Mouse (Mus musculus): ENCODE data around the gene Tm4sf19. TPM values are rescaled to one million over a fixed set of nuclear protein-coding genes. Genes with fewer than 3 reads are reported as not detected.

Gene Tm4sf19
- polyA plus RNA-seq (2015; fragmentation: Illumina TruSeq; extraction: RNeasy Lipid Tissue Mini Kit (QIAGEN cat#74804); ENCODE audit: insufficient read depth, low replicate concordance), result not detected

GRCm38 (mm10) chr16:32400267-32400666, at the start of gene Tm4sf19:
Gene Tm4sf19, plus strand, starts transcription at chr16:32400506.

DNA sequence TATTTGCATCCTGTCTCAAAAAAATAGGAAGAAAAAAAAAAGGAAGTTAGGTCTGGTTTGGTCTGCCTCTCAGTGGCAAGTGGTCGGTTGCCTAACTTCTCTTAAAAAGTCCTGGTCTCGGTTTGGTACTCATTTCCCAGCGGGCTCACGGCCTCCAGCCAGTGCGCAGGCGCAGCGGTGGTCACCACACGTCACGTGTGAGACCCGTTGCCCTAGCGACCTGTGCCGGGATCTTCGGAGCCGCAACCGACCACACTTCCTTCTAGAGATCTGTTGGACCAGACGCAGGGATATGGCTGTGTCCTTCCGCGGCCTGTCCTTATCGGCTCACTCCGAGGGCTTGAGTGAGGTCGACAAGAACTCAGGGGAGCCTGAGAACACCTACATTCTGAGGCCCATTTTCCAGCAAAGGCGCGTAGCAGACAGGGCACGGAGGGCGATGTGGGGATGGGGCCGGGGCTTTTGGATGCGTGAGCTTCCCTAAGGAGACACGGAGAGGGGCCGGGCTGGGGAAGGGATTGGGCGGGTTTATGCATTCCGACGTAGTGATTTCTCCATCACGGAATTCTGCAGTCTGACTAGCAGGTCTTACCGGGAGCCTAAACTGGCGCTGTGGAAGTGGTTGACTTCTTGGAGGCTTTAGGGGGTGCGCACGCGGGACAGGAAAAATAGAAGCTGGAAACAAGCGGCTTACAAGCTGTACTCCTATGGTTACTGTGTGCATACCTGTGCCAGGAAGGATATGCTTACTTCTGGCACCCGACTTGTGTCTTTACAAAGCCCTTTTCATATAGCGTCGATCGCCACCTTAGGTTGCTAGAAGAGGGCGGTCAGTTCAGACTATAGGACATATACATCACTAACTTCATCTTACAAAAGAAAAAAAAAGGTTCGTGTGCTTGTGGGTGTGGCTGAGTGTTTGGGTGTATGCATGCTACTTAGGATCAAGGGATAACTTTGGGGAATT, 19.5 kb downstream of the Tm4sf19 start, which contains the start of gene Tctex1d2:
Gene Tctex1d2, plus strand, starts transcription at position 186 of the 967 bp plus-strand sequence.

DNA sequence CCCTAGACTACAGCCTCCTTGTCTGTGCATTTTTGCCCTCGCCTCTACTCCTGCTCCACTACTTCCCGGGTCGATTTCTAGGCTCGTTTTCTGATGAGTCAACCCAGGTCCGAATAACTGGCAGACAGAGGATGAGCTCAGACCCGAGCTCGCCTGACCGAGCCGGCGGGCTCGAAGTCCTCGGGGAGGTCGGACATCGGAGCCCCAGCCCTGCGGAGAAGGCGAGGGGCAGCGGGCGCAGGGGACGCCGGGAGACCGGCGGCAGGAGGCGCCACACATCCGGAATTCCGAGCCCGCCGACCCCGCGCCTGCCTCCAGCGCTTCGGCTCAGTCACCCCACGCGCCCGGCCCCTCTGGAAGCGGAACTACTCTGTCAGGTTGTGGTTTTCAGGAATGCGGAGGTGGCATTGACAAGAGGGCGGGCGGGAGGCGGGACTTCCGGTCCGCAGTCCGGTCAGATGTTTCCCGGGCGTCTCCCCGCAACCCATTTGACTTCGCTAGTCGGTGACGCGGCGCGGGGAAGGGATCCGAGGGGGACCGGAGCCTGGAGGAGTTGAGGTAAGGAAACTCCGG, 30.3 kb downstream of the Tm4sf19 start, which contains the start of gene Pcyt1a:
Gene Pcyt1a, plus strand, starts transcription at position 448 of the 573 bp plus-strand sequence.

Other genes with a start within 250 kb of the Tm4sf19 start
- gene Nrros, start 234.9 kb upstream of the Tm4sf19 start, polyA plus RNA-seq (2015; fragmentation: Illumina TruSeq; extraction: RNeasy Lipid Tissue Mini Kit (QIAGEN cat#74804); ENCODE audit: insufficient read depth, low replicate concordance), result 72.5 TPM
- 10.9 TPM for gene Bex6, start 220.7 kb upstream of the Tm4sf19 start, polyA plus RNA-seq (2015; fragmentation: Illumina TruSeq; extraction: RNeasy Lipid Tissue Mini Kit (QIAGEN cat#74804); ENCODE audit: insufficient read depth, low replicate concordance)
- gene Fbxo45, start 153.3 kb upstream of the Tm4sf19 start, polyA plus RNA-seq (2015; fragmentation: Illumina TruSeq; extraction: RNeasy Lipid Tissue Mini Kit (QIAGEN cat#74804); ENCODE audit: insufficient read depth, low replicate concordance), result 16.7 TPM
- 20.3 TPM for gene Wdr53, start 153.3 kb upstream of the Tm4sf19 start, polyA plus RNA-seq (2015; fragmentation: Illumina TruSeq; extraction: RNeasy Lipid Tissue Mini Kit (QIAGEN cat#74804); ENCODE audit: insufficient read depth, low replicate concordance)
- gene Smco1, start 129.0 kb upstream of the Tm4sf19 start, polyA plus RNA-seq (2015; fragmentation: Illumina TruSeq; extraction: RNeasy Lipid Tissue Mini Kit (QIAGEN cat#74804); ENCODE audit: insufficient read depth, low replicate concordance), result not detected
- 23.4 TPM for gene Rnf168, start 123.0 kb upstream of the Tm4sf19 start, polyA plus RNA-seq (2015; fragmentation: Illumina TruSeq; extraction: RNeasy Lipid Tissue Mini Kit (QIAGEN cat#74804); ENCODE audit: insufficient read depth, low replicate concordance)
- 35.0 TPM for gene Ubxn7, start 68.2 kb upstream of the Tm4sf19 start, polyA plus RNA-seq (2015; fragmentation: Illumina TruSeq; extraction: RNeasy Lipid Tissue Mini Kit (QIAGEN cat#74804); ENCODE audit: insufficient read depth, low replicate concordance)
- 25.9 TPM for gene Tctex1d2, start 19.2 kb downstream of the Tm4sf19 start, polyA plus RNA-seq (2015; fragmentation: Illumina TruSeq; extraction: RNeasy Lipid Tissue Mini Kit (QIAGEN cat#74804); ENCODE audit: insufficient read depth, low replicate concordance)
- 21.3 TPM for gene Pcyt1a, start 30.4 kb downstream of the Tm4sf19 start, polyA plus RNA-seq (2015; fragmentation: Illumina TruSeq; extraction: RNeasy Lipid Tissue Mini Kit (QIAGEN cat#74804); ENCODE audit: insufficient read depth, low replicate concordance)
- gene Slc51a, start 87.4 kb downstream of the Tm4sf19 start, polyA plus RNA-seq (2015; fragmentation: Illumina TruSeq; extraction: RNeasy Lipid Tissue Mini Kit (QIAGEN cat#74804); ENCODE audit: insufficient read depth, low replicate concordance), result not detected
- gene Zdhhc19, start 95.8 kb downstream of the Tm4sf19 start, polyA plus RNA-seq (2015; fragmentation: Illumina TruSeq; extraction: RNeasy Lipid Tissue Mini Kit (QIAGEN cat#74804); ENCODE audit: insufficient read depth, low replicate concordance), result not detected
- 115 TPM for gene Tfrc, start 208.4 kb downstream of the Tm4sf19 start, polyA plus RNA-seq (2015; fragmentation: Illumina TruSeq; extraction: RNeasy Lipid Tissue Mini Kit (QIAGEN cat#74804); ENCODE audit: insufficient read depth, low replicate concordance)
- 26.6 TPM for gene Tnk2, start 243.4 kb downstream of the Tm4sf19 start, polyA plus RNA-seq (2015; fragmentation: Illumina TruSeq; extraction: RNeasy Lipid Tissue Mini Kit (QIAGEN cat#74804); ENCODE audit: insufficient read depth, low replicate concordance)

Measured in spleen, adult 10 weeks (tissue).